Mouse (Mus musculus) B cell, adult 2 months (primary cell): ENCODE results near the gene 1700088E04Rik.

ENCODE experiments used
- DNase-seq, 2 experiments: peaks; one replicate each; pipeline ENCODE4 v3.0.0; 2022

Gene 1700088E04Rik

DNA sequence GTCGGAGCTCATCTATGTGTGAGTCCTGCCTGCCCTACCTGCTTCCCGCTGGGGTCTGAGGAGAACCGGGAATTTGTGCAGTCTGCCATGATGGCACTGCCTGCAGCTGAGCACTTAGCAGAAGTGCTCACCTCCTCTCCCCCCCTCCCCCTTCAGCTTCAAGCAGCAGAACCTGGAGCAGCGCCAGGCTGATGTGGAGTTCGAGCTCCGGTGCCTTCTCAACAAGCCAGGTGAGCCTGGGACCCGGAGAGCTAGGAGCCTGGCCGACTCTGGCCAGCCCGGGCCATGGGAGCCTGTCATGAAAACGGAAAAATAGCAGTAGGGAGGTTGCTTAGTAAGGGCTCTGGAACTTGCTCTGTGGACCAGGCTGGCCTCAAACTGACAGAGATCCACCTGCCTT lies 10.3 kb downstream of the 1700088E04Rik start:
- DNase-seq = no peak

DNA sequence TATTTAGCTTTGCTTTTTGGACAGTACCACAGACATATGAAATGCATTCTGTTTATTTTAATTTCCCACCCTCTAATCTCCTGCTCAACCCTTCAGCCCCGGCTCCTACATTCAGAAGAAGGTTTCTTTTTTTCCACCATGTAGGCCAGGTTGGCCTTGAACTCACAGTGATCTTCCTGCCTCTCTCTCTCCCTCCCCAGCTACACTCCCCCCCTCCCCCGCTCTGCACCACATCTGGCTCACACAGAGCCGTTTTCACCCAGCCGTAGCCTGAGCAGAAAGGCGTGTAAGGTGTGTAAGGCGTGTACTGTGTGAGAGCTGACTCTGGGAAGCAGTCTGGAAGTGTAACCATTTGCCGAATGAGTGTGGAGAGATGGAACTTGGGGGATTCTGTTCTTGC lies 11.7 kb downstream of the 1700088E04Rik start:
- no peak for DNase-seq

- DNase-seq = peak; percentile 34
Measured at GRCm38 (mm10) chr15:79128208-79128607, 12.8 kb downstream of the 1700088E04Rik start.

GRCm38 (mm10) chr15:79127101-79127500 lies 14.0 kb downstream of the 1700088E04Rik start:
- no peak for DNase-seq

DNA sequence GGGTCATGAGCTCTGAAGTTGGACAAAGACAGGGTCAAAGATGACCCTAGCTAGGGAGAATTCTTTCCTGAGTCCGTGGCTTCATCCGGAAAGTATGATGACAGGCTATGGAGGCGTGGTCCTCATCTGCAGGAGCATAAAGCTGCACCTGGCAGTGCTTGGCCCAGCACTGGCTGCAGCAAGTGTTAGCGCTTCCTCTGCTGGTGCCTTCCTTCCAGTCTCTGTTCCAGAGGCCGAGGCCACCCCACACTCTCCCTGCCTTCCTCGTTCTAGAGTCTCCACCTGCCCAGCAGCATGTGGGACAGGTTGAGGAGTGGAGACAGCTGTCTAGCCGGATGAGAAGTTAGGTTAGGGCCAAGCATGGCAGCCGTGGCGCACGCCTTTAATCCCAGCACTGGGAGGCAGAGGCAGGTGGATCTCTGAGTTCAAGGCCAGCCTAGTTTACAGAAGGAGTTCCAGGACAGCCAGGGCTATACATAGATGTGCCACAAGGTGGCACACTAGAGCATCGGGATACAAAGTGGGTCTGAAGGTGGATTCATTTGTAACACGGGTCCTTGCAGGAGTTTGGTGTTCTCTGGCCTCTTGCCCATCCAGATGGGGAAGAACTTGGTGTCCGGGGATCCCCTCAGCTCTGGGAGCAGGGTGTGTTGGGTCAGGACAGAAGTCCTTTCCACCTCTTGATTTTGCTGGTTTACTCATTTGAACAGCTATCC lies 14.7 kb downstream of the 1700088E04Rik start:
- peak; percentile 61 to 67 for DNase-seq

GRCm38 (mm10) chr15:79124331-79124875 lies 16.6 kb downstream of the 1700088E04Rik start:
- DNase-seq = no peak

DNA sequence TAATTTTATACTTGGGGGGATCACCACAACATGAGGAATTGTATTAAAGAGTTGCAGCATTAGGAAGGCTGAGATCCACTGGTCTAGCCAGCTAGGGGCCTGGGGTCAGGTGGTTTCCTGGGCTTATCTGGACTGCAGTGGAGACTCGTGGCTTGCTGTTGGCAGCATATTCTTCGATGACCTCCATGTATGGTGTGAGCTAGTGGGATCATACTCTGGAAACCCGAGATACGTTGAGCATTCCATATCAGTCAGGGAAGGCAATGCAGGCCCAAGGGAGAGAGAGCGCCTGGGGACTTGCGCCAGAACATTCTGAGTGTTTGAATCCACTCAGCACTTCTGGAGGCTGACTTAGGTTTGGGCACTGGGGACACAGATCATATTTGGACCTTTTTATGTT lies 17.3 kb downstream of the 1700088E04Rik start:
- DNase-seq = no peak

DNA sequence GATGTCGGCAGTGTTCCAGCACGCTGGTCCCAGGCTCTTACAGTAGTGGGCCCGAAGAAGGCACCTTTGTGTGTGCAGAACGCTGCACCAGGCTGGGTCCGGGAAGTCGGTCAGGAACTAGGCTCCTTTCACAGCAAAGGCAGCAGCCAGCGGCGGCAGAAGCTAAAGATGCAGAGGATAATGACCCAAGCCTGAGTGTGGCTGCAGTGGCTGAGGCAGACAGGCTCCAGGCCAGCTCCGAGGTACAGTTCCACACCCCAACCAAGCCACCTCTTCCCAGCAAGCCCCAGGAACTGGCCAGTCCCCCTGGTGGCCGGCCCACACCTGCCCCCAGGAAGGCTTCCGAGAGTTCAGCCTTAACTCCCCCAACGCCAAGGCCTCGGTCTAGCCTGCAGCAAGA lies 18.5 kb downstream of the 1700088E04Rik start:
- no peak for DNase-seq

DNA sequence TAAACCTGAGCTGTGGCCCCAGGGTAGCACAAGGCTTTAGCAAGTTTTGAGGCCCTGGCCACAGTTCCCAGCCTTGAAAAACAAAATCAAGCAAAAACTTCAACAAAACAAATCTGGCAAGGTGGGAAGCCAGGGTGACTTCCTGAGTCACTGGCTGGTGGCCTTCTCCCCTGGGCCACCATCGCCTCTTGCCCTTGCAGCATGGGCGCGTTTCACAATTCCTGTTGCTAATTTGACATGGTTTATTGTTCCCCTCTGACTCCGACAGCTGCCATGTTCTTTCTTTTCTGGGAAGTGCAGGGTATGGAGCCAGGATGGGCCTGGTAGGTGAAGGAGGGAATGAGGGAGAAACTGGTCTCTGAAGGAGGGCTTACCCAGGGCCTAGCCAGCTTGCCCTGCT lies 18.9 kb downstream of the 1700088E04Rik start:
- no peak for DNase-seq

- no peak for DNase-seq
Measured at GRCm38 (mm10) chr15:79119491-79119890, 21.6 kb downstream of the 1700088E04Rik start.

- DNase-seq = no peak
Measured at GRCm38 (mm10) chr15:79115276-79115675, 25.8 kb downstream of the 1700088E04Rik start.

GRCm38 (mm10) chr15:79111774-79112173 lies 29.3 kb downstream of the 1700088E04Rik start:
- DNase-seq = no peak

- DNase-seq = no peak
Measured at GRCm38 (mm10) chr15:79110528-79110927, 30.5 kb downstream of the 1700088E04Rik start.

GRCm38 (mm10) chr15:79110031-79110430 lies 31.0 kb downstream of the 1700088E04Rik start:
- DNase-seq = peak; percentile 14 to 20

GRCm38 (mm10) chr15:79109321-79109934 lies 31.6 kb downstream of the 1700088E04Rik start:
- no peak for DNase-seq

GRCm38 (mm10) chr15:79108421-79109320 lies 32.4 kb downstream of the 1700088E04Rik start, which contains the start of gene Micall1:
Gene Micall1, plus strand, starts transcription at chr15:79108898.
- DNase-seq = peak; percentile 71 to 77

- no peak for DNase-seq
Measured at GRCm38 (mm10) chr15:79107966-79108365, 33.1 kb downstream of the 1700088E04Rik start.

DNA sequence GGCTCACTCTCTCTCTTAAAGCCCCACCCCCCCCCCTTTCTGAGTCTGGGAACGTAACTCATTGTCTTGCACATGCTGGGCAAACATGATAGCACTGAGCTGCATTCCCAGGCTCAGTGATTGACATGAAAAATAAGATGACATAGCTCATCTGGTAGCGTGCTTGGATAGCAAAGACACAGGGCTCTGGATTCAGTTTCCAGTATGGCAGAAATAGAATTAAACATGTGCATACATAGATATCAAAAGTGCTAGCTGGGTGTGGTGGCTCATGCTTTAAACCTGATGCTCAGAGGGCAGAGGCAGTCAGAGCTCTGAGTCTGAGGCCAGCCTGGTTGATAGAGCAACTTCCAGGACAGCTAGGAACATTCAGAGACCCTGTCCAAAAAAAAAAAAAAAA lies 35.2 kb downstream of the 1700088E04Rik start:
- no peak for DNase-seq

DNA sequence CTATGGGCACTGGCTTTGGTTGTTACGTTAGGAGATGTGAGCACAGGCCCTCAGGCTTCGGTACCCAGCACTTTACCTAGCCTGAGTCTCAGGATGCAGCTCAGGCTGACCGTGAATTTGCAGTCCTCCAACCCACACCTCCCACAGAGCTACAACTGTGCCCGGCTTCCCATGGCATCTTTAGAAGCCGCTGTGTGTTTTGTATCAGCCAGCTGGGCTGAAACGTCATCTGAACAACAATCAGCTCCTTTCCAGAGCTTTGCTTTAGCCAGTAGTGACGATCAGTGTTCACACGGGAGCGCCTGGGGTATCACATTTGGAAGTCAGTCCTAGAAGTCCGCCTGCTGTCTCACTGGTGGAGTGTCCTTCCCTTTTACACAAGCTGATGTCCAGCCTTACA lies 37.8 kb downstream of the 1700088E04Rik start:
- no peak for DNase-seq

DNA sequence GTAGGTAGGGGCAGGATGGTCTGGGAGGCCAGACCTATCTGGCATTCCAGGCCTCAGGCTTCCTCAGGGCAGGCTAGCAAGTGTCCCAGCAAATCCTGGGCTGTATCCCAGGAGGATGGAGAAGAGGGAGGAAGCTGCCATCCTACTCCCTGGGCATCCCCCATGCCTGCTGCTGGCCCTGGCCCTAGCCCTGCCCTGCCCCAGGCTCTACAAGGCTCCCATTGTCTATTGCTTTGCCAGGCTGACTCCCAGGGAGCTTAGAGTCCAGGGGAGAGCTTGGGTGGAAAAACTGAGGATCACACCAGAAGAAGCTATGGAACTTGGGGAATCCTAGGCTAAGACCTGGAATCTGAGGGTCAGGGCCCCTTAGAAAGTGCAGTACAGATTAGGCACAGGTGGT lies 39.5 kb downstream of the 1700088E04Rik start:
- DNase-seq = no peak

- DNase-seq = no peak
Measured at GRCm38 (mm10) chr15:79100391-79100790, 40.7 kb downstream of the 1700088E04Rik start.

- DNase-seq = no peak
Measured at GRCm38 (mm10) chr15:79099456-79099855, 41.6 kb downstream of the 1700088E04Rik start.

- no peak for DNase-seq
Measured at GRCm38 (mm10) chr15:79098868-79099267, 42.2 kb downstream of the 1700088E04Rik start.
